Mouse (Mus musculus) splenic B cell, adult 2 months (primary cell): ENCODE data around the gene Stk36.
A peak's percentile ranks its signal among the peaks of the same experiment; 100 is the strongest.

ENCODE experiments used
- DNase-seq: peaks from one replicate; pipeline ENCODE4 v3.0.0-alpha.2; 2011; ENCODE audit warnings: low read depth, low spot score
- H3K27me3 ChIP-seq: 2 replicates; pipeline ENCODE4 v1.6.1; 2012; ENCODE audit warnings: mild to moderate bottlenecking, low read length, moderate library complexity, mixed read lengths; ENCODE audit not compliant: control insufficient read depth, poor library complexity, insufficient read depth, severe bottlenecking
- H3K36me3 ChIP-seq: 2 replicates; pipeline ENCODE4 v1.6.1; 2012; ENCODE audit warnings: mild to moderate bottlenecking, low read length, moderate library complexity, mixed read lengths; ENCODE audit not compliant: control insufficient read depth, poor library complexity, insufficient read depth, severe bottlenecking

The Stk36 gene

GRCm38 (mm10) chr1:74632734-74633133 lies 31.5 kb downstream of the Stk36 start:
- no peaks in the 10 kb centered on the region for H3K27me3 ChIP-seq
- no peaks in the 10 kb centered on the region for H3K36me3 ChIP-seq
- no peak for DNase-seq

GRCm38 (mm10) chr1:74643524-74643923 lies 42.3 kb downstream of the Stk36 start:
- no peak for DNase-seq
- no peaks in the 10 kb centered on the region; the same call in 1 of the 2 replicates for H3K27me3 ChIP-seq
- no peaks in the 10 kb centered on the region for H3K36me3 ChIP-seq

- no peaks in the 10 kb centered on the region; the same call in 1 of the 2 replicates for H3K27me3 ChIP-seq
- DNase-seq, result peak; percentile 50
- no peaks in the 10 kb centered on the region for H3K36me3 ChIP-seq
Observed at GRCm38 (mm10) chr1:74643926-74644325, 42.7 kb downstream of the Stk36 start.

- peak; percentile 91 for DNase-seq
- H3K36me3 ChIP-seq, result no peaks in the 10 kb centered on the region
- no peaks in the 10 kb centered on the region for H3K27me3 ChIP-seq
Observed at GRCm38 (mm10) chr1:74661448-74662195, 60.4 kb downstream of the Stk36 start, which contains the start of gene Ttll4. Ttll4 (plus strand) TSS chr1:74661745.

GRCm38 (mm10) chr1:74662253-74662865 lies 61.1 kb downstream of the Stk36 start:
- no peak for DNase-seq
- Histone ChIP-seq H3K27me3 (no peaks in the 10 kb centered on the region), H3K36me3 (no peaks in the 10 kb centered on the region)

GRCm38 (mm10) chr1:74665153-74665552 lies 63.9 kb downstream of the Stk36 start:
- Histone ChIP-seq H3K36me3 (no peaks in the 10 kb centered on the region), H3K27me3 (no peaks in the 10 kb centered on the region)
- no peak for DNase-seq

GRCm38 (mm10) chr1:74668371-74668770 lies 67.1 kb downstream of the Stk36 start:
- H3K36me3 ChIP-seq, result no peaks in the 10 kb centered on the region
- H3K27me3 ChIP-seq, result no peaks in the 10 kb centered on the region
- DNase-seq, result no peak

- Histone ChIP-seq H3K27me3 (no peaks in the 10 kb centered on the region), H3K36me3 (no peaks in the 10 kb centered on the region)
- no peak for DNase-seq
Observed at GRCm38 (mm10) chr1:74672731-74673130, 71.5 kb downstream of the Stk36 start.

GRCm38 (mm10) chr1:74676863-74677262 lies 75.6 kb downstream of the Stk36 start:
- Histone ChIP-seq H3K36me3 (peaks cover 5% of the 10 kb centered on the region; the same call in 1 of the 2 replicates), H3K27me3 (no peaks in the 10 kb centered on the region)
- no peak for DNase-seq

GRCm38 (mm10) chr1:74677843-74678242 lies 76.6 kb downstream of the Stk36 start:
- H3K27me3 ChIP-seq, result no peaks in the 10 kb centered on the region

More at GRCm38 (mm10) chr1:74677843-74678242, 76.6 kb downstream of the Stk36 start:
- DNase-seq, result no peak
- H3K36me3 ChIP-seq, result peaks cover 7% of the 10 kb centered on the region; the same call in 1 of the 2 replicates
